Mouse (Mus musculus): Measurements from ENCODE around the gene Mapkapk2. TPM values are rescaled to one million over a fixed set of nuclear protein-coding genes. Genes with fewer than 3 reads are reported as not detected.

The Mapkapk2 gene
- polyA plus RNA-seq, 1 experiment, result 120 TPM

DNA sequence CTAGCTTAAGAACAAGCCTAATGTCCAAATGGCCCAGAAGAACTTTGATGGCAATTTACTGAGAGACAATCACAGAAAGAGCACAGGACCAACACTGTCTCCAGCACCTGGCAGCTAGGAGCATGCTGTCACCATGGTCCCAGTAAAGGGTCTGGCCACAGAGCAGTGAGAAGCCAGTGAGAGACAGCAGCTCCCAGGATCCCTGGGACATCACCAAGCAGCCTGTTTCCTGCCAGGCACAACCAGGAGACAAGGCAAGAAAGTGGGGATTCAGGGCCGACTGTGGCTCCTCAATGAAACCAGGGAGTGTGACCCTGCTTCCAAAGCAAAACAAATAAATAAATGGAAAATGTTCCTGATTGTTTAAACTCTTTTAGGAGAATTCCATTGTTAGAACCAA is 38.2 kb downstream of the Mapkapk2 start:
- peaks cover 31% of the 10 kb centered on the region for H3K4me1 ChIP-seq (ENCODE audit: control insufficient read depth, insufficient read depth, low read length)
- H3K4me3 ChIP-seq (replicated peaks; ENCODE audit: extremely low read depth, low read depth, low read length), result no peak overlapping the region
- no peak for DNase-seq
- no peak for TF ChIP-seq POLR2A (IDR thresholded peaks at IDR 0.05; ENCODE audit: borderline replicate concordance, extremely low read depth, low read depth, low read length)
- no peak for TF ChIP-seq CTCF (IDR thresholded peaks at IDR 0.05; ENCODE audit: insufficient read depth, low read length)
- WGBS, result 40% methylated on average over 1 of the region's 1 CpGs

DNA sequence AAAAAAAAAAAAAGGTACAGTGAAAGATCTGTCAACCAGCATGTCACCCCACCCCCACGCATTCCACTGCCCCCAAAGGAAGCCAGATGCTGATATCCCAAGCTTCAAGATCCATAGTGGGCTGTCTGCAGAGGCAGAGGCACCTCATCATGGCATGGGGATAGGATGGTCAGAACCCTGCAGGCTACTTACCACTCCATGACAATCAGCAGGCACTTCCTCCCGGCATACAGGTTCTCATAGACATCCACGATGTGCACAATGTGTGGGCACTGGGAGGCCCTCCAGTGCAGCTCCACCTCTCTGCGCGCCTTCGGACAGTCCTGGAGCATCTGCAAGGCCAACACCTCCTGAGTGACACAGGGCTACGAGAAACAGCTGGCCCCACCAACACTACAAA is 39.2 kb downstream of the Mapkapk2 start:
- no peak for DNase-seq
- 62% methylated on average over 7 of the region's 7 CpGs for WGBS
- Histone ChIP-seq H3K4me1 (ENCODE audit: control insufficient read depth, insufficient read depth, low read length) (peaks cover 28% of the 10 kb centered on the region), H3K4me3 (replicated peaks; ENCODE audit: extremely low read depth, low read depth, low read length) (no peak overlapping the region)
- TF ChIP-seq CTCF (IDR thresholded peaks at IDR 0.05; ENCODE audit: insufficient read depth, low read length), result no peak
- TF ChIP-seq POLR2A (IDR thresholded peaks at IDR 0.05; ENCODE audit: borderline replicate concordance, extremely low read depth, low read depth, low read length), result no peak

DNA sequence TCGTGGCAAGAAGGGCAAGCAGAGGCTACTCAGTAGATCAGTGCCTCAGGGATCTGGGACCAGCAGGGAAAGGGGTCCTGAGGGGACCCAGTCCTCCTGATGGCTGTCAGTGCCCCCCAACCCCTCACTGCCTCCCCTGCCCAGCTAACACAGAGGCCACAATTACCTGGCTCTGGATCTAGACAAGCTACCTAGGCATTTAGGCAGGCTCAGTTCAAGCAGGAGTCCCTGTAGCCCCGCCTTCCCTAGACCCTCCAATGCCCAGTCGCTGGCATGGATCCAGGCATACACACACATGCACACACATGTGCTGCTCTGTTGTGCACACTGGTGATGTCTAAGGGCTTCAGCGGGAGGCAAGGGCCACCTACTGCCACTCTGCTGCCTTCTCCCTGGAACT is 43.4 kb downstream of the Mapkapk2 start:
- no peak for DNase-seq
- WGBS, result 86% methylated on average over 4 of the region's 4 CpGs
- no peak overlapping the region for H3K4me3 ChIP-seq (replicated peaks; ENCODE audit: extremely low read depth, low read depth, low read length)
- no peak for TF ChIP-seq POLR2A (IDR thresholded peaks at IDR 0.05; ENCODE audit: borderline replicate concordance, extremely low read depth, low read depth, low read length)
- TF ChIP-seq CTCF (IDR thresholded peaks at IDR 0.05; ENCODE audit: insufficient read depth, low read length), result no peak
- H3K4me1 ChIP-seq (ENCODE audit: control insufficient read depth, insufficient read depth, low read length), result peaks cover 3% of the 10 kb centered on the region

DNA sequence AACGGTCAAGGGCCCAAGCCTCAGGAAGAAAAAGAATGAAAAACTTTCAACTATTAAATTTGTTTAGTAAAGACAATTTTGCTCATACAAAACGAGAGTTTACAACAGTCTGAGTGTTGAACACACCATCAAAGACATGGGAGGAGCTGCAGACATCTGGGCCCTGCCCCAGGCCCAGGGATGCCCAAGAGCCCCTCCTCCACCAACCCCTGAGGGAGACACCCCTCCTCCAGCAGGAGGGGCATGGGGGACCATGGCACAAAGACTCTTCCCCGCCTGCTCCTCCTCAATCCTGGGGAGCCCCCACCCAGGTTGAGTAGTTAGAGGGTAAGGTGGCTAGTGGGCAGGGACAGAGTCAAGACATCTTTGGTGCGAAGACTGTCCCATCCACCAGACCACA is 44.0 kb downstream of the Mapkapk2 start:
- H3K4me3 ChIP-seq (replicated peaks; ENCODE audit: extremely low read depth, low read depth, low read length), result no peak overlapping the region
- WGBS, result 64% methylated on average over 4 of the region's 4 CpGs
- no peak for TF ChIP-seq CTCF (IDR thresholded peaks at IDR 0.05; ENCODE audit: insufficient read depth, low read length)
- no peak for TF ChIP-seq POLR2A (IDR thresholded peaks at IDR 0.05; ENCODE audit: borderline replicate concordance, extremely low read depth, low read depth, low read length)

DNA sequence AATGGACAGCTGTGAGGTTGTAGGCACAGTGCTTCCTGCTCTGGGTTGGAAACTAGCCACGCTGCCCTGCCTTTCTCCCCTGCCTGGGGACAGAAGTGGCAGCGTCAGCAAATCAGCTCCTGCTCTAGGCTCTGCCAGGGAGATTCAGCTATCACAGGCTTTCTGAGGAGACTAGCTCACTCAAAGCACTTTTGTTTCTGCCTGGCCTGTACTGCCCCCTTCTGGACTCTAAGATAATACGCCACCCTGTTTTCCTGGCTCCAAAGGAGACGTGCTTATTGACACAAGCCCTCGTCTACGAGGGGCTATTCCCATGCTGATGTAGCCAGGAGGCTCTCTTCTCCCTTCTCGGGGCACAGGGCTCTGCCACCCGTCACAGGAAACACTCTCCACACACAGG is 44.4 kb downstream of the Mapkapk2 start:
- TF ChIP-seq CTCF (IDR thresholded peaks at IDR 0.05; ENCODE audit: insufficient read depth, low read length) (peak; percentile 45), POLR2A (IDR thresholded peaks at IDR 0.05; ENCODE audit: borderline replicate concordance, extremely low read depth, low read depth, low read length) (no peak)
- Histone ChIP-seq H3K4me3 (replicated peaks; ENCODE audit: extremely low read depth, low read depth, low read length) (no peak overlapping the region), H3K4me1 (ENCODE audit: control insufficient read depth, insufficient read depth, low read length) (no peaks in the 10 kb centered on the region)
- 24% methylated on average over 8 of the region's 8 CpGs for WGBS
- no peak for DNase-seq

More for the DNA sequence above, 44.0 kb downstream of the Mapkapk2 start:
- H3K4me1 ChIP-seq (ENCODE audit: control insufficient read depth, insufficient read depth, low read length), result no peaks in the 10 kb centered on the region
- no peak for DNase-seq

DNA sequence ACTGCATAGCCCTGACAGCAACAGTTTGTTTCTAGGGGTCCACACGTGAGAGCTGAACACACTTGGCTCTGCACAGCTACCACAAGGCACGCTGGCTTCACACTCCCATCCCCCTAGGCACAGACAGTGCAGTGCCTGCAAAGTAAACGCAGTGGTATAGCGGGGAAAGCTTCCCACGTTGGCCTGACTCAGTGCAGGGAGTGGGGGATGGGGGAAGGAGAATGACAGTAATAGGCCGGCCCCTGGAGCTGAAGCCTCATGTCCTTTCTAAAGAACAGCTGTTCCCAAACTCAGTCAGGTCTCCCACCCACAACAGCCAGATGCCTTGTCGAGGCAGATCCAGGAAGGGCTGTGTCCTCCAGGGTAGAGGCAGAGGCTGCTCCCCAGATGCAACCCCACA is 46.6 kb downstream of the Mapkapk2 start:
- TF ChIP-seq POLR2A (IDR thresholded peaks at IDR 0.05; ENCODE audit: borderline replicate concordance, extremely low read depth, low read depth, low read length) (no peak), CTCF (IDR thresholded peaks at IDR 0.05; ENCODE audit: insufficient read depth, low read length) (no peak)
- Histone ChIP-seq H3K4me3 (replicated peaks; ENCODE audit: extremely low read depth, low read depth, low read length) (no peak overlapping the region), H3K4me1 (ENCODE audit: control insufficient read depth, insufficient read depth, low read length) (no peaks in the 10 kb centered on the region)
- DNase-seq, result no peak
- 48% methylated on average over 7 of the region's 7 CpGs for WGBS

DNA sequence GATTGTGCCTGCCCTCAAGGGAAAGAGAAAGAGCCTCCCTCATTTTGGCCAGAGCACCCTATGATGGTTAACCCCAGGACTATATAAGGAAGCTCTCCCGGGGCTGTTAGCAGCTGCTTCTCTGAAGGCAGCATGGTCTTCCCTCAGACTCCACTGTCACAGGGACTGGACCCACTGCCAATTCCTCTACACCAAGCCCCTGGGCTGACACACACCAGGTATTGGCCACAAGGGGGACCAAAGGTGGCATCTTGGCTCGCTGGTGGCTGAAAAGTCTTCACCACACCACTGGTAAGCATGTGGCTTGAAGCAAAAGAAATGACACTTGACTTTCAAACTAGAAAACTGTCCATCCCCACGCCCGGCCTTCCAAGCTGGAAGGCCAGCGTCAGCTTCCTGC is 47.0 kb downstream of the Mapkapk2 start:
- WGBS, result 80% methylated on average over 5 of the region's 5 CpGs
- no peak overlapping the region for H3K4me3 ChIP-seq (replicated peaks; ENCODE audit: extremely low read depth, low read depth, low read length)
- no peaks in the 10 kb centered on the region for H3K4me1 ChIP-seq (ENCODE audit: control insufficient read depth, insufficient read depth, low read length)
- DNase-seq, result no peak
- TF ChIP-seq CTCF (IDR thresholded peaks at IDR 0.05; ENCODE audit: insufficient read depth, low read length) (no peak), POLR2A (IDR thresholded peaks at IDR 0.05; ENCODE audit: borderline replicate concordance, extremely low read depth, low read depth, low read length) (no peak)

DNA sequence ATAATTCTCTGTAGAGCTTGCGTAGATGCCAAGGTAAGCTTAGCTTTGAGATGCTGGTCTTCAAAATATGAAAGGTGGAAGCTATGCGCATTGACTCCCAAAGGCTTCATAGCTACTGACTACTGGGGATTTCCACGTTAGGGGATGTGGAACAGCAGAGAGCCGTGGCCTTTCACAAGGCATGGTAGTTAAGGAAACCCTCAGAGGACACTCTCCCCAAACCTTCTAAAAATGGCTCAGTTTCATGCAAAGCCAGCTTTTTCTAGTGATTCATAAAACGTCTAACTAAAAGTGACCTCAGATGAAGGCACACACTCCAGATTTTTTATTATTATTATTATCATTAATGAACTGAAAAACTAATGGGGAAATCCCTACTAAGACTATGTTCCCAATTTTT is 47.6 kb downstream of the Mapkapk2 start:
- no peak for DNase-seq
- WGBS, result 81% methylated on average over 5 of the region's 5 CpGs
- no peak overlapping the region for H3K4me3 ChIP-seq (replicated peaks; ENCODE audit: extremely low read depth, low read depth, low read length)
- no peak for TF ChIP-seq CTCF (IDR thresholded peaks at IDR 0.05; ENCODE audit: insufficient read depth, low read length)
- TF ChIP-seq POLR2A (IDR thresholded peaks at IDR 0.05; ENCODE audit: borderline replicate concordance, extremely low read depth, low read depth, low read length), result no peak
- H3K4me1 ChIP-seq (ENCODE audit: control insufficient read depth, insufficient read depth, low read length), result no peaks in the 10 kb centered on the region

DNA sequence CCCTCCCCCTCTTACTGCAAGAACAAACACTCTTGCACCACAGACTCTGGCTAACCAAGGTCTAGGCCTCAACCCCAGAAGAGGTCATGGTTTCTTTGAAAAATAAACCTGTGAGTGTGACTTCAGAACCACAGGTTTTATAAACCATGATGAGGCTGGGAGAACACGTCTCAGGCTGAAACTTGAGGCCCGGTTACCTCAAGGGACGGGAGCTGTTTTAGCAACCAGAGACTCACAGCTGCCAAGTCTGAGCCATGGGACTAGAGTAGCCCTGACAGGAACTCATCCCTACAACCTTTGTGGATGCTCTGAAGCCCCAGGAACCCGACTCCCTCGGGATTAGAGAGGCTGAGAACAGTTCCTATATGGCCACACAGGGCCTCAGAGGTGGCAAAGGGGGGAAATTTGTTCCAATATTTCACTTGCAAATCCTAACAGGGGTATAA is 48.2 kb downstream of the Mapkapk2 start:
- no peak for TF ChIP-seq POLR2A (IDR thresholded peaks at IDR 0.05; ENCODE audit: borderline replicate concordance, extremely low read depth, low read depth, low read length)
- TF ChIP-seq CTCF (IDR thresholded peaks at IDR 0.05; ENCODE audit: insufficient read depth, low read length), result no peak
- no peaks in the 10 kb centered on the region for H3K4me1 ChIP-seq (ENCODE audit: control insufficient read depth, insufficient read depth, low read length)
- no peak overlapping the region for H3K4me3 ChIP-seq (replicated peaks; ENCODE audit: extremely low read depth, low read depth, low read length)
- WGBS, result 68% methylated on average over 5 of the region's 5 CpGs
- no peak for DNase-seq

DNA sequence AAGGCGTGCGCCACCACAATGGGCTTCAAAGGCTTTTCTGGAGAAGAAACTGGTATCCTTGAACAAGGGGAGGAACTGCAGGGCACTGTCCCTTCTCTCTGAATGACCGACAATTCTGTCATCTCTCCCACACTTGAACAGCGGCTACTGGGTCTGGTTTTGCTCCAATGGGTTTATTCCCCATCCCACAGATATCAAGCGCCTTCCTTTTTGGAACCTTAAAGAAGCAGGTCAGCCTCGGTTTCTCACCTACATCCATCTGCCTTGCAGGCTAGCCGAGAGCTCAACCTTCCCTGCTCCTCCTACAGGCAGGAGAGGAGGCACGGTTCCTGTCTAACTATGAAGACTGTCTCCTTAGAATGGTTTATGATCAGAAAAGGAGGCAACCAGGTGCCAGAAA is 48.7 kb downstream of the Mapkapk2 start:
- 84% methylated on average over 8 of the region's 8 CpGs for WGBS
- Histone ChIP-seq H3K4me3 (replicated peaks; ENCODE audit: extremely low read depth, low read depth, low read length) (no peak overlapping the region), H3K4me1 (ENCODE audit: control insufficient read depth, insufficient read depth, low read length) (no peaks in the 10 kb centered on the region)
- no peak for DNase-seq
- no peak for TF ChIP-seq POLR2A (IDR thresholded peaks at IDR 0.05; ENCODE audit: borderline replicate concordance, extremely low read depth, low read depth, low read length)
- TF ChIP-seq CTCF (IDR thresholded peaks at IDR 0.05; ENCODE audit: insufficient read depth, low read length), result no peak
